In genomic region chr2:115513774-115514231, GRCm38 (mm10) we compare ENCODE assay signal across 10 mouse cellular contexts.
DNase-seq lines count a peak whose midpoint lies in the region; ATAC-seq and TF ChIP-seq lines count a peak whose summit lies in the region.
"Had no signal": no experiment of that assay in that cellular context is flagged by ENCODE, and none has a peak within 500 bp of the region (broad histone marks: within the 10 kb centered on the region; RNA-seq: fewer than 3 reads in every experiment).

No protein-coding gene starts in this region.

- H3K4me1 ChIP-seq in intestine, embryonic 14.5 days (replicated peaks; ENCODE audit: control insufficient read depth, insufficient read depth, low read length): peaks cover 41% of the 10 kb centered on the region
- no peaks in the 10 kb centered on the region for H3K4me1 ChIP-seq in intestine, postnatal 0 days (replicated peaks; ENCODE audit: control insufficient read depth, insufficient read depth, low read length)
- peaks cover 47% of the 10 kb centered on the region for H3K4me1 ChIP-seq in forebrain, embryonic 15.5 days
- peaks cover 6% of the 10 kb centered on the region for H3K4me1 ChIP-seq in kidney, postnatal 0 days (replicated peaks; ENCODE audit: insufficient read depth, low read length)
- peaks cover 19% of the 10 kb centered on the region for H3K4me1 ChIP-seq in neural tube, embryonic 12.5 days

- no peak overlapping the region for H3K4me3 ChIP-seq in intestine, embryonic 14.5 days (ENCODE audit: low read depth, low read length)
- H3K4me3 ChIP-seq in intestine, postnatal 0 days (ENCODE audit: low read depth, low read length): no peak overlapping the region
- H3K4me3 ChIP-seq in forebrain, embryonic 15.5 days: no peak overlapping the region
- no peak overlapping the region for H3K4me3 ChIP-seq in kidney, postnatal 0 days (replicated peaks; ENCODE audit: low read depth, low read length)
- H3K4me3 ChIP-seq in neural tube, embryonic 12.5 days: no peak overlapping the region
- H3K4me3 ChIP-seq: erythroblast, embryonic 14.5 days had no signal

- H3K36me3 ChIP-seq in intestine, embryonic 14.5 days (ENCODE audit: control insufficient read depth, insufficient read depth, low read length): no peaks in the 10 kb centered on the region
- H3K36me3 ChIP-seq in intestine, postnatal 0 days (ENCODE audit: control insufficient read depth, insufficient read depth): no peaks in the 10 kb centered on the region
- H3K36me3 ChIP-seq in forebrain, embryonic 15.5 days: no peaks in the 10 kb centered on the region
- no peaks in the 10 kb centered on the region for H3K36me3 ChIP-seq in kidney, postnatal 0 days (ENCODE audit: insufficient read depth, low read length)
- no peaks in the 10 kb centered on the region for H3K36me3 ChIP-seq in neural tube, embryonic 12.5 days

- no peaks in the 10 kb centered on the region for H3K27me3 ChIP-seq in intestine, embryonic 14.5 days (replicated peaks; ENCODE audit: control insufficient read depth, insufficient read depth, low read length)
- H3K27me3 ChIP-seq in intestine, postnatal 0 days (replicated peaks; ENCODE audit: control insufficient read depth, insufficient read depth, low read length): no peaks in the 10 kb centered on the region
- no peaks in the 10 kb centered on the region for H3K27me3 ChIP-seq in forebrain, embryonic 15.5 days
- H3K27me3 ChIP-seq in kidney, postnatal 0 days (ENCODE audit: insufficient read depth, low read length): no peaks in the 10 kb centered on the region
- no peaks in the 10 kb centered on the region for H3K27me3 ChIP-seq in neural tube, embryonic 12.5 days (replicated peaks)

- peak overlapping the region; percentile 26; the same call in 1 of the 2 replicates for H3K4me2 ChIP-seq in intestine, embryonic 14.5 days (ENCODE audit: low read length)
- H3K4me2 ChIP-seq in intestine, postnatal 0 days (replicated peaks; ENCODE audit: low read depth): no peak overlapping the region
- peak overlapping the region; percentile 15 for H3K4me2 ChIP-seq in forebrain, embryonic 15.5 days (replicated peaks)
- H3K4me2 ChIP-seq in kidney, postnatal 0 days (ENCODE audit: low read length): peak overlapping the region; percentile 10; the same call in 1 of the 2 replicates
- peak overlapping the region; percentile 37 for H3K4me2 ChIP-seq in neural tube, embryonic 12.5 days (replicated peaks)

- ATAC-seq in intestine, embryonic 14.5 days (replicated peaks; ENCODE audit: low FRiP score, low TSS enrichment, low read depth): no peak
- no peak for ATAC-seq in intestine, postnatal 0 days
- ATAC-seq in forebrain, embryonic 15.5 days (replicated peaks): peak; percentile 82
- ATAC-seq in kidney, postnatal 0 days (replicated peaks; ENCODE audit: low FRiP score, low read depth): no peak
- no peak for ATAC-seq in neural tube, embryonic 12.5 days (ENCODE audit: low FRiP score, low read depth)

- no peaks in the 10 kb centered on the region for H3K9me3 ChIP-seq in intestine, embryonic 14.5 days (ENCODE audit: control insufficient read depth, low read length)
- no peaks in the 10 kb centered on the region for H3K9me3 ChIP-seq in intestine, postnatal 0 days (ENCODE audit: control insufficient read depth)
- H3K9me3 ChIP-seq in forebrain, embryonic 15.5 days: no peaks in the 10 kb centered on the region
- no peaks in the 10 kb centered on the region for H3K9me3 ChIP-seq in kidney, postnatal 0 days (replicated peaks; ENCODE audit: low read length)
- H3K9me3 ChIP-seq in neural tube, embryonic 12.5 days: no peaks in the 10 kb centered on the region

- H3K27ac ChIP-seq in intestine, embryonic 14.5 days (ENCODE audit: low read depth): peak overlapping the region; percentile 89
- no peak overlapping the region for H3K27ac ChIP-seq in intestine, postnatal 0 days (ENCODE audit: low read depth, low read length)
- H3K27ac ChIP-seq in forebrain, embryonic 15.5 days (replicated peaks): peak overlapping the region; percentile 71
- peak overlapping the region; percentile 71 for H3K27ac ChIP-seq in kidney, postnatal 0 days
- H3K27ac ChIP-seq in neural tube, embryonic 12.5 days: no peak overlapping the region
- H3K27ac ChIP-seq: macrophage had no signal

- TF ChIP-seq CTCF in intestine, postnatal 0 days (IDR thresholded peaks at IDR 0.05; ENCODE audit: low read depth): no peak
- TF ChIP-seq CTCF in kidney, postnatal 0 days (IDR thresholded peaks at IDR 0.05; ENCODE audit: low read depth): no peak

- peak; percentile 59 for DNase-seq in intestine, embryonic 14.5 days (ENCODE audit: low spot score)
- DNase-seq in adrenal gland, adult 18-20 months (ENCODE audit: low spot score in 2 of 2): peak; percentile 9 to 26
- peak; percentile 67 for DNase-seq in kidney, postnatal 0 days (ENCODE audit: low spot score)
- no peak for DNase-seq in cerebellum, adult 8-10 months
- no peak for DNase-seq in thymus, postnatal 14 days

- WGBS in intestine, embryonic 14.5 days: 15% methylated on average over 8 of the region's 8 CpGs
- WGBS in intestine, postnatal 0 days: 40% methylated on average over 8 of the region's 8 CpGs
- 4% methylated on average over 8 of the region's 8 CpGs for WGBS in forebrain, embryonic 15.5 days
- 13% methylated on average over 8 of the region's 8 CpGs for WGBS in kidney, postnatal 0 days
- WGBS in neural tube, embryonic 12.5 days: 4% methylated on average over 8 of the region's 8 CpGs

- H3K9ac ChIP-seq in intestine, embryonic 14.5 days (ENCODE audit: low read length): peak overlapping the region; percentile 11; the same call in 1 of the 2 replicates
- no peak overlapping the region for H3K9ac ChIP-seq in intestine, postnatal 0 days (ENCODE audit: low read depth, low read length)
- H3K9ac ChIP-seq in forebrain, embryonic 15.5 days (replicated peaks): no peak overlapping the region
- no peak overlapping the region for H3K9ac ChIP-seq in kidney, postnatal 0 days (ENCODE audit: low read depth, low read length)
- H3K9ac ChIP-seq in neural tube, embryonic 12.5 days: no peak overlapping the region

Comparison
In these comparisons a context has a peak if more than half of its experiments do, and no peak if none do; other contexts are left out.
1. H3K27ac ChIP-seq: peak in intestine, embryonic 14.5 days (single experiment), forebrain, embryonic 15.5 days (single experiment) and kidney, postnatal 0 days (single experiment); none in intestine, postnatal 0 days (single experiment) and neural tube, embryonic 12.5 days (single experiment).
2. DNase-seq: peak in intestine, embryonic 14.5 days (single experiment), adrenal gland, adult 18-20 months (2 of 2) and kidney, postnatal 0 days (single experiment); none in cerebellum, adult 8-10 months (single experiment) and thymus, postnatal 14 days (single experiment).